Mouse (Mus musculus) stomach, postnatal 0 days (tissue): Measurements from ENCODE around the gene Vash2.

Source experiments
- CTCF ChIP-seq: IDR thresholded peaks from 2 replicates; pipeline ENCODE4 v1.5.1; 2016; ENCODE audit warnings: antibody characterized with exemption, low read depth, mild to moderate bottlenecking, moderate library complexity
- EP300 ChIP-seq: optimal IDR thresholded peaks from 2 replicates; pipeline ENCODE3; 2016; ENCODE audit warnings: antibody characterized with exemption

- TF ChIP-seq CTCF = no peak
- no peak for TF ChIP-seq EP300
Observed at GRCm38 (mm10) chr1:190995548-190995947, 16.5 kb upstream of the Vash2 start.
